Comparison of ENCODE assay signal across 22 mouse cellular contexts in the genomic region with DNA sequence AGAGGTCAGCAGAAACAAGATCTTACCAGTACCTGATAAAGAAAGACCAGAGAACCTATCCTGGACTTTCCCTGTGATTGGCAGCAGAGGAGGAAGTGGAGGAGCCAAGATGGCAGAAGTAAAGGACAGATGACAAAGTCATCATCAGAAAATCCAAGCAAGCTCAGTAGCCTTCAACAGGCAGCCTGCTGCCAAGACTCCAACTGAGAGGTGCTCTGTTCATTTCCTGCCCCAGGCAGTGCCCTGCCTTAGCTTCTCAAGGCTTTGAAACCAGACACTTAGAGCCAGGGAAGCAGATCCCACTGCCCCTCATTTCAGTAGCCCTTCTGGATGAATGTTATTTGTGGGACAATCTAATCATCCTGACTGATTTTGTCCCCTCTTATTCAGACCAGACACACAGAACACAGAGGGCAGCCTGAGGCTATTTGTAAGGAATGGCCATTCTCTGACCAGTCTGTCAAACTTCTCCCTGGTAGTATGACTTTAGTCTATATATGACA.
DNase-seq lines count a peak whose midpoint lies in the region; ATAC-seq lines count a peak whose summit lies in the region.
"Had no signal": no experiment of that assay in that cellular context is flagged by ENCODE, and none has a peak within 500 bp of the region (broad histone marks: within the 10 kb centered on the region; RNA-seq: fewer than 3 reads in every experiment).

No protein-coding gene starts in this region.

- H3K27me3 ChIP-seq in hindbrain, embryonic 10.5 days (ENCODE audit: insufficient read depth, poor library complexity, severe bottlenecking) = no peaks in the 10 kb centered on the region
- no peaks in the 10 kb centered on the region for H3K27me3 ChIP-seq in hindbrain, embryonic 11.5 days (ENCODE audit: control insufficient read depth, insufficient read depth, low read length)
- H3K27me3 ChIP-seq: forebrain, embryonic 13.5 days; hindbrain, embryonic 13.5 days; liver, embryonic 12.5 days; midbrain, embryonic 15.5 days; stomach, embryonic 15.5 days had no signal

- H3K36me3 ChIP-seq in hindbrain, embryonic 10.5 days = no peaks in the 10 kb centered on the region
- no peaks in the 10 kb centered on the region for H3K36me3 ChIP-seq in hindbrain, embryonic 11.5 days (ENCODE audit: control insufficient read depth, insufficient read depth, low read length)
- H3K36me3 ChIP-seq: hindbrain, embryonic 13.5 days; liver, embryonic 12.5 days; midbrain, embryonic 15.5 days; stomach, embryonic 15.5 days had no signal

- no peak overlapping the region; the same call in 1 of the 2 replicates for H3K27ac ChIP-seq in hindbrain, embryonic 10.5 days
- H3K27ac ChIP-seq in hindbrain, embryonic 11.5 days (ENCODE audit: low read depth, low read length) = no peak overlapping the region
- H3K27ac ChIP-seq: kidney, postnatal 0 days; liver, embryonic 12.5 days; stomach, embryonic 15.5 days had no signal

- H3K9ac ChIP-seq in hindbrain, embryonic 11.5 days (ENCODE audit: low read depth, low read length) = no peak overlapping the region
- H3K9ac ChIP-seq: forebrain, embryonic 13.5 days; hindbrain, embryonic 13.5 days; liver, embryonic 12.5 days; liver, postnatal 0 days; midbrain, embryonic 15.5 days; stomach, embryonic 15.5 days had no signal

- DNase-seq in cerebellum, postnatal 25 days = peak; percentile 29 to 39
- no peak for DNase-seq in cerebellum, adult 11-12 months
- DNase-seq in hindbrain, embryonic 10.5 days (ENCODE audit: low spot score) = peak; percentile 7
- DNase-seq in hindbrain, embryonic 11.5 days (ENCODE audit: low spot score) = no peak
- DNase-seq in ZHBTc4 (ENCODE audit: low read depth, low spot score) = peak; percentile 32
- DNase-seq in mesoderm, embryonic 11.5 days (ENCODE audit: low read depth, low spot score) = peak; percentile 10
- DNase-seq: cerebellum, postnatal 36 days; embryo, embryonic 11 days; kidney, adult 8-10 months; kidney, postnatal 4 days; liver, postnatal 0 days; lung, postnatal 4 days; right cerebral cortex, postnatal 25 days had no signal

- no peaks in the 10 kb centered on the region for H3K9me3 ChIP-seq in hindbrain, embryonic 10.5 days
- H3K9me3 ChIP-seq in hindbrain, embryonic 11.5 days (ENCODE audit: control insufficient read depth, low read length) = no peaks in the 10 kb centered on the region
- H3K9me3 ChIP-seq: forebrain, embryonic 13.5 days; hindbrain, embryonic 13.5 days; liver, embryonic 12.5 days; midbrain, embryonic 15.5 days; stomach, embryonic 15.5 days had no signal

- H3K4me1 ChIP-seq in hindbrain, embryonic 10.5 days (replicated peaks) = peaks cover 19% of the 10 kb centered on the region
- H3K4me1 ChIP-seq in hindbrain, embryonic 11.5 days (replicated peaks; ENCODE audit: control insufficient read depth, insufficient read depth, low read length) = no peaks in the 10 kb centered on the region
- H3K4me1 ChIP-seq: liver, embryonic 12.5 days; stomach, embryonic 15.5 days had no signal

- H3K4me2 ChIP-seq in hindbrain, embryonic 11.5 days (replicated peaks; ENCODE audit: low read depth, low read length) = no peak overlapping the region
- H3K4me2 ChIP-seq: forebrain, embryonic 13.5 days; hindbrain, embryonic 13.5 days; liver, embryonic 12.5 days; midbrain, embryonic 15.5 days; stomach, embryonic 15.5 days had no signal

- no peak overlapping the region for H3K4me3 ChIP-seq in hindbrain, embryonic 10.5 days
- H3K4me3 ChIP-seq in hindbrain, embryonic 11.5 days (ENCODE audit: low read depth, low read length) = no peak overlapping the region
- H3K4me3 ChIP-seq: erythroblast, embryonic 14.5 days; forebrain, embryonic 13.5 days; hindbrain, embryonic 13.5 days; liver, embryonic 12.5 days; midbrain, embryonic 15.5 days; stomach, embryonic 15.5 days had no signal

- ATAC-seq in hindbrain, embryonic 11.5 days (ENCODE audit: low FRiP score) = no peak
- ATAC-seq in megakaryocyte, adult 5-6 weeks (ENCODE audit: poor library complexity, severe bottlenecking) = no peak
- ATAC-seq: intestine, embryonic 16.5 days; liver, embryonic 12.5 days; liver, postnatal 0 days had no signal

Comparison
In these comparisons a context has a peak if more than half of its experiments do, and no peak if none do; other contexts are left out.
1. DNase-seq: peak in cerebellum, postnatal 25 days (2 of 2), hindbrain, embryonic 10.5 days (single experiment), ZHBTc4 (single experiment) and mesoderm, embryonic 11.5 days (single experiment); none in cerebellum, adult 11-12 months (single experiment) and hindbrain, embryonic 11.5 days (single experiment).